Mouse (Mus musculus) megakaryocyte, adult 5-6 weeks (primary cell): ENCODE measurements around the gene Ntn1. TPM values are rescaled to one million over a fixed set of nuclear protein-coding genes. Genes with fewer than 3 reads are reported as not detected.

Source experiments
- ATAC-seq: 2 replicates; pipeline ENCODE4 v1.8.0; 2016; ENCODE audit warnings: mild to moderate bottlenecking, inconsistent platforms; ENCODE audit not compliant: poor library complexity, severe bottlenecking
- total RNA-seq, 2 experiments: library from RNA; stranded (forward) in 1 of 2; stranded (reverse) in 1 of 2; fragments of 153-499, 151-499 nt in 1 of 2; fragments of 221-1000, 200-1000 nt in 1 of 2; gene quantifications; 2 replicates each; pipeline versions ENCODE4 v1.2.3 to v1.2.4; 2015 to 2017

The Ntn1 gene
- total RNA-seq (2015) (not detected in 2 replicates), total RNA-seq (2017) (0.08 TPM in 1 of 2 replicates, not detected in the other)

- no peak for ATAC-seq
Observed at GRCm38 (mm10) chr11:68400727-68401219, at the start of gene Ntn1. TSS of gene Ntn1 (minus strand) at chr11:68400823.

GRCm38 (mm10) chr11:68448356-68448755 lies 47.7 kb upstream of the Ntn1 start:
- ATAC-seq, result no peak

- peak; percentile 31; the same call in 1 of the 2 replicates for ATAC-seq
Observed at GRCm38 (mm10) chr11:68447242-68447641, 46.6 kb upstream of the Ntn1 start.

GRCm38 (mm10) chr11:68446547-68446946 lies 45.9 kb upstream of the Ntn1 start:
- ATAC-seq, result peak; percentile 16; the same call in 1 of the 2 replicates

- ATAC-seq, result no peak
Observed at GRCm38 (mm10) chr11:68445901-68446300, 45.3 kb upstream of the Ntn1 start.

GRCm38 (mm10) chr11:68442983-68443638 lies 42.5 kb upstream of the Ntn1 start:
- ATAC-seq, result peak; percentile 62

- ATAC-seq, result no peak
Observed at GRCm38 (mm10) chr11:68442346-68442745, 41.7 kb upstream of the Ntn1 start.

GRCm38 (mm10) chr11:68440965-68441364 lies 40.3 kb upstream of the Ntn1 start:
- ATAC-seq, result peak; percentile 75

GRCm38 (mm10) chr11:68440100-68440499 lies 39.5 kb upstream of the Ntn1 start:
- ATAC-seq, result peak; percentile 63

- ATAC-seq, result no peak
Observed at GRCm38 (mm10) chr11:68436376-68436775, 35.8 kb upstream of the Ntn1 start.

GRCm38 (mm10) chr11:68435601-68436000 lies 35.0 kb upstream of the Ntn1 start:
- no peak for ATAC-seq

GRCm38 (mm10) chr11:68434697-68435096 lies 34.1 kb upstream of the Ntn1 start:
- ATAC-seq, result no peak

- ATAC-seq, result no peak
Observed at GRCm38 (mm10) chr11:68433534-68433933, 32.9 kb upstream of the Ntn1 start.

GRCm38 (mm10) chr11:68432361-68433021 lies 31.9 kb upstream of the Ntn1 start:
- ATAC-seq, result 0 out of 2 replicates have a peak, but pooled peaks have one; percentile 3

- ATAC-seq, result peak; percentile 77
Observed at GRCm38 (mm10) chr11:68431699-68432360, 31.2 kb upstream of the Ntn1 start, which contains the start of gene Pik3r5. TSS of gene Pik3r5 (plus strand) at chr11:68432121.

GRCm38 (mm10) chr11:68430662-68431061 lies 30.0 kb upstream of the Ntn1 start:
- ATAC-seq, result peak; percentile 26

- no peak for ATAC-seq
Observed at GRCm38 (mm10) chr11:68427083-68427570, 26.5 kb upstream of the Ntn1 start.

GRCm38 (mm10) chr11:68425492-68426315 lies 25.1 kb upstream of the Ntn1 start:
- no peak for ATAC-seq

GRCm38 (mm10) chr11:68417831-68418230 lies 17.2 kb upstream of the Ntn1 start:
- peak; percentile 100 for ATAC-seq

GRCm38 (mm10) chr11:68417001-68417400 lies 16.4 kb upstream of the Ntn1 start:
- no peak for ATAC-seq
